Mouse (Mus musculus): ENCODE measurements around the gene Actr1b. TPM values are rescaled to one million over a fixed set of nuclear protein-coding genes. Genes with fewer than 3 reads are reported as not detected.
A peak's percentile ranks its signal among the peaks of the same experiment; 100 is the strongest.

Actr1b gene
- total RNA-seq (2018; cell fraction: chromatin; rRNA removed), result 100 to 1,000 TPM in 13 of 26 experiments, 10 to 100 TPM in 13; 50.2 to 276 (median 92.4) TPM
- total RNA-seq (2018; cell fraction: cytosol; rRNA removed), result 10 to 100 TPM; 19.3 to 65.5 (median 35.3) TPM
- total RNA-seq (2018; cell fraction: nucleus; rRNA removed), result 100 to 1,000 TPM in 11 of 26 experiments, 10 to 100 TPM in 15; 27.8 to 176 (median 73.1) TPM
- polyA plus RNA-seq (2018), result 43.0 to 46.2 TPM (median 44.1 TPM) in 3 replicates

DNA sequence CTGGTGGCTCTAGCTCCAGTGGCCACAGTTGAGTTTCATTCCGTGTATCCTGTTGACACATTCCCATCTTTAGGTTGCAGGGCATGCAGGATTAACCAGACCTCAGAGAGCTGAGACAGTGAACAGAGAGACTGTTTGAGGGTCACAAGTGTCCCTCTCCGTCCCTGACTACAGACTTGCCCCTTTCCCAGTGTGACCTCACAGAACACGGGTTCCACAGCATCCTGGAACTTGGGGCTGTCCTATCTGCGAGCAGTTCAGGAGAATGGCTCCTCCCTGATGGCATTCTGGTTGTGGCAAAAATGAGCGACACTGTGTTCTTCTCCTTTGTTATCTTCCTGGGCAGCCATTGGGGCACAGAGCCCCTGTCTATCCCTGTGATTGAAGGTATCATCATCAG is at the start of gene Actr1b:
Actr1b (minus strand) TSS at position 112 of the 400 bp plus-strand sequence.
- H3K79me2 ChIP-seq (ENCODE audit: inconsistent target), result peaks cover 2% of the 10 kb centered on the region
- 93% methylated on average over 5 of the region's 5 CpGs for WGBS (ENCODE audit: missing documents)
- no peak within 1 kb of the TSS for H3K4me3 ChIP-seq (ENCODE audit: inconsistent target)
- H3K27ac ChIP-seq, result no peak within 1 kb of the TSS
- no peaks in the 10 kb centered on the region for H3K36me3 ChIP-seq (ENCODE audit: inconsistent target)

DNA sequence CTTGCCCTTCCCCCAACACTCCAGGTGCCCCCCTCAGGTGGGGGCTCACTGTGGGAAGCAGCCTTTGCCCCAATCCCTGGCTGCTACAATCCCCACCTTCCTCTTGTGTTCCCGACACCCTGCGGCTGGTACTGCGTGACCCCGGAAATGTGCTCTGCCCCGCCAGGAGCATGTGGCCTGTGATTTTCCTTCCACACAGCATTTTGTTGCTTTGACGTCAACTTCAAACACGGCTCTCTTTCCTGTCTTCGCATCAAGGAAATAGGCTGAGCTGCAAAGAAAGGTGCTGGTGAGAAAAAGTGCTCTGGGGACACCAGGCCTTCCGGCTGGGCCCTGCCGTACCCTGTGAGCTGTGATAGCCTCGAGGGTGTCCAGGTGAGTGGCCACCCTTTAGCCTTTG is 47.3 kb upstream of the Actr1b start, which contains the start of gene Zap70:
Zap70 (plus strand) TSS at position 231 of the 400 bp plus-strand sequence.
- Histone ChIP-seq H3K79me2 (ENCODE audit: inconsistent target) (no peaks in the 10 kb centered on the region), H3K4me3 (ENCODE audit: inconsistent target) (no peak within 1 kb of the TSS), H3K27ac (no peak within 1 kb of the TSS), H3K36me3 (ENCODE audit: inconsistent target) (no peaks in the 10 kb centered on the region)
- WGBS (ENCODE audit: missing documents), result 96% methylated on average over 11 of the region's 11 CpGs

DNA sequence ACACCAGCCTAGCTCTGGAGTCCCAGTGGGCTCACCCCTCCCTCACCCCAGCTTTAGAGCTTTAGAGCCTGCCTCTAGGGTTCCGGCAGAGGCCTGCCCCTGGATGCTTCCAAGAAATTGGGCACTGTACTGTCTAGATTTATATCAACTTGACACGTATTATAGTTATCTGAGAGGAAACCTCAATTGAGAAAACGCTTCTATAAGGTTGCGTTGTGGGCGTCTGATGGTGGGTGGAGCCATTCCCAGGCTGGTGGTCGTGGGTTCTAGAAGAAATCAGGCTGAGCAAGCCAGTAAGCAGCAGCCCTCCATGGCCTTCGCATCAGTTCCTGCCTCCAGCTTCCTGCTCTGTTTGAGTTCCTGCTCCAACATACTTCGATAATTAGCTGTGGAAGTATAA is 46.8 kb upstream of the Actr1b start:
- H3K36me3 ChIP-seq (ENCODE audit: inconsistent target), result no peaks in the 10 kb centered on the region
- no peaks in the 10 kb centered on the region for H3K79me2 ChIP-seq (ENCODE audit: inconsistent target)
- H3K4me3 ChIP-seq (ENCODE audit: inconsistent target), result no peak overlapping the region
- WGBS (ENCODE audit: missing documents), result 90% methylated on average over 8 of the region's 8 CpGs
- H3K27ac ChIP-seq, result no peak overlapping the region

- Histone ChIP-seq H3K4me3 (ENCODE audit: inconsistent target) (no peak overlapping the region), H3K27ac (no peak overlapping the region), H3K36me3 (ENCODE audit: inconsistent target) (no peaks in the 10 kb centered on the region), H3K79me2 (ENCODE audit: inconsistent target) (no peaks in the 10 kb centered on the region)
- WGBS (ENCODE audit: missing documents), result 86% methylated on average over 9 of the region's 9 CpGs
These were observed 46.2 kb upstream of the Actr1b start for GRCm38 (mm10) chr1:36760401-36760800.

DNA sequence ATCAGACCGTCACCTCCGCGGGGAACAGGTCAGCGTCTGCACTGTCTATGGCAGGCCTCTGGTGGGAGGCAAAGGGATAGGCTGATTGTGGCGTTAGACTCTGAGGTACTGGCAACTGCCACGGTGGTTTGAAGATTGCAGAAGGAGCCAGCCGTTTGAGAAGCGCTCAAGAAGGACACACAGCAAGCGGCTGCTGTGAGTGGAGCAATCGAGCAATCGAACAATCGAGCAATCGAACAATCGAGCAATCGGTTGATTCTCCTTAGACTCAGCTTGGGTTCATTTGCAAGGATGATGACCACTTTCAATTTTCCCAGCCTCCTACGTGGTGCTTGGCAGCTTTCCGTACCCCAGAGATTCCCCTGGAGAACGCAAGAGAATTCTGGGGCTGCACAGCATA is 44.9 kb upstream of the Actr1b start:
- WGBS (ENCODE audit: missing documents), result 88% methylated on average over 18 of the region's 18 CpGs
- no peaks in the 10 kb centered on the region for H3K36me3 ChIP-seq (ENCODE audit: inconsistent target)

DNA sequence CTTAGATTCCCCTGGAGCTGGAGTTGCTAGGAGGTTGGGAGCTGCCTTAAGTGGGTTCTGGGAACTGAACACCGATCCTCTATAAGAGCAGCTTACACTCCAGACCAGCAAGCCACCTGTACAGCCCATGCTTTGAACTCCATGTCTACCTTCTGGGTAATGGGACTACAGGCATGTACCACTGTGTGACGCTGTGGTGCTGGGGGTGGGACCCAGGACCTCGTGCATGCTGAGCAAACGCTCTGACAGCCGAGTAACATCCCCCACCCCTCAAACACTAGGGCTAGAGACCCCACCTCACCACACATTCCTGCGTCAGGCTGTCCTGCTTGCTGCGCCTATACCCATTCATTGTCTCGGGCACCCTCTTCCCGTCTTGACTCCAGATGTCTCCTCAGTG is 44.3 kb upstream of the Actr1b start:
- Histone ChIP-seq H3K4me3 (ENCODE audit: inconsistent target) (no peak overlapping the region), H3K27ac (no peak overlapping the region), H3K36me3 (ENCODE audit: inconsistent target) (no peaks in the 10 kb centered on the region), H3K79me2 (ENCODE audit: inconsistent target) (no peaks in the 10 kb centered on the region)
- WGBS (ENCODE audit: missing documents), result 94% methylated on average over 9 of the region's 9 CpGs

More for the DNA sequence above, 44.9 kb upstream of the Actr1b start:
- H3K79me2 ChIP-seq (ENCODE audit: inconsistent target), result no peaks in the 10 kb centered on the region
- no peak overlapping the region for H3K4me3 ChIP-seq (ENCODE audit: inconsistent target)
- H3K27ac ChIP-seq, result no peak overlapping the region

DNA sequence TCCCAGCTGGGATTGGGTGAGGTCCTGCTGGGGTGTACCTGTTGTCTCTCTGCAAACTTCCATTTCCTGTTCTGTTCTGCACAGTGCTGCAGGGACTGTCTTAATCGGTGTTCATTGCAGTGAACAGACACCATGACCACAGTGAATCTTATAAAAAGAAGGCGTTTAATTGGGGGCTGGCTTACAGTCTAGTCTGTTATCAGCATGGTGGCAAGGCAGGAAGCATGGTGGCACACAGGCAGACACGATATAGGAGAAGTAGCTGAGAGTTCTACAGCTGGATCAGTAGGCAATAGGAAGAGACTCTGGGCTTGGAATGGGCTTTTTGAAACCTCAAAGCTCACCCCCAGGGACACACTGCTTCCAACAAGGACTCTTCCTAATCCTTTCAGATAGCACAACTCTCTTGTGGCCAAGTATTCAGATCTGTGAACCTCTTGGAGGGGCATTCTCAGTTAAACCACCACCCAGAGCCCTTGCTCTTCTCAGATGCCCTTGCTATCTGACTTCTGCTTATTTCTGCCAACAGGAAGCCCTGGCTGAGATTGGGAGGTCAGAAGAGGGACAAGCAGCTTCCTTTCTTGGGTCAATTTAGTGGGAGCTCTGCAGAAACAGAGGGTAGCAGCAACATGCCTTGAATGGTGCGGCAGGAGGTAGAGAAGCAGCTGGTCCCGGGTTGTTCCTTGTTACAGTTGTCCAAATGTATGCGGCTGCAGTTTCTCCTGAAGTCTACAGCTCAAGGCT is 39.9 kb upstream of the Actr1b start:
- H3K27ac ChIP-seq, result peak overlapping the region; percentile 40
- H3K4me3 ChIP-seq (ENCODE audit: inconsistent target), result no peak overlapping the region
- no peaks in the 10 kb centered on the region for H3K79me2 ChIP-seq (ENCODE audit: inconsistent target)
- 3% methylated on average over 6 of the region's 6 CpGs for WGBS (ENCODE audit: missing documents)
- no peaks in the 10 kb centered on the region for H3K36me3 ChIP-seq (ENCODE audit: inconsistent target)

DNA sequence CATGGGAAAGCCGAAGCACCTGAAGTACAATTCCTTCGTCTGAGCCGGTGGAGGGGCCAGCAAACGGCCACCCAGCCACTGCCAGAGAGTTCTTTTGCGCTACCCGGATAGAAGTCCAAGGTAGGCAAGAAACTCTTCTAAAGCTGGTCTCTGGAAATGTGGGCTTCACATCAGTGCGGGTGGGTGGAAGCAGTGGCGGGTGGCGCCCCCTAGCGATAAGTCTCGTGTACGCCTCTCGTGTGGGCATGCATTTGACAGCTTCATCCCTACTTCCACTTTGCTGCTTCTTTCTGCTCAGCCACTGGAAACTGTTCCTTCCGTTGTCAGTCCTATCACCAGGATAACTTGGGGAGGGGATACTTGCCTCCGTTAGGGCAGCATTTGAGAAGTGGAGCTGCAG is 32.2 kb upstream of the Actr1b start:
- Histone ChIP-seq H3K36me3 (ENCODE audit: inconsistent target) (no peaks in the 10 kb centered on the region), H3K4me3 (ENCODE audit: inconsistent target) (no peak overlapping the region), H3K27ac (no peak overlapping the region), H3K79me2 (ENCODE audit: inconsistent target) (no peaks in the 10 kb centered on the region)
- 70% methylated on average over 11 of the region's 15 CpGs for WGBS (ENCODE audit: missing documents)

GRCm38 (mm10) chr1:36745661-36746060 is 31.4 kb upstream of the Actr1b start:
- Histone ChIP-seq H3K36me3 (ENCODE audit: inconsistent target) (no peaks in the 10 kb centered on the region), H3K4me3 (ENCODE audit: inconsistent target) (no peak overlapping the region), H3K79me2 (ENCODE audit: inconsistent target) (no peaks in the 10 kb centered on the region), H3K27ac (no peak overlapping the region)
- 88% methylated on average over 3 of the region's 4 CpGs for WGBS (ENCODE audit: missing documents)

DNA sequence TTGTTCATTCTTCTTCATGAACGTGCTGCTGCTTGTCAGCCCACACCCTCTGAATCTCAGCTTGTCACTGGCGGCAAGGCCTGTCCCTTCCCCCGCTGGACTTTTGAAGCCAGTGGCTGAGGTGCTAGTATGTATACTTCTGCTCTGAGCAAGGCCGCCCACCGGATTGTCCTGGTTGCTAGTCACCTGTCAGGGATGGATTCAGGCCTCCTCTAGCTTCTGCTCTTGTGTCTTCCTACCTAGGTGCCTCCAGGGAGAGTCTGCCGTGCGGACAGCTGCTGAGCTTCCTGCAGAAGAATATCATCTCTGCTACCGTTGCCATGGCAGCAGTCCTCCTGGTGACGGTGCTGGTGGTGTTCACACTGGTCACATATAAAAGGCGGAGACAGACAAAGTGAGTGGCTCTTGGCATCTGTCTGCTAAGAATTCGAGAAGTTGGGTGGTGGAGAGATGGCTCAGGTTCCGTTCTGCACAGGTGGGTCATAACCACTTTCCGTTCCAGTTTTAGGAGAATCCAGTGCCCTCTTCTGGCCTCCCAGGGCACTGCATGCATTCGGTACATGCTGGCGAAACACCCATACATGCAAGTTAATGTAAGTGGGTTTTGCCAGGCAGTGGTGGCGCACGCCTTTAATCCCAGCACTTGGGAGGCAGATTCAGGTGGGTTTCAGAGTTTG is 30.2 kb upstream of the Actr1b start:
- no peaks in the 10 kb centered on the region for H3K36me3 ChIP-seq (ENCODE audit: inconsistent target)
- 28% methylated on average over 17 of the region's 17 CpGs for WGBS (ENCODE audit: missing documents)
- no peaks in the 10 kb centered on the region for H3K79me2 ChIP-seq (ENCODE audit: inconsistent target)
- no peak overlapping the region for H3K4me3 ChIP-seq (ENCODE audit: inconsistent target)
- no peak overlapping the region for H3K27ac ChIP-seq

DNA sequence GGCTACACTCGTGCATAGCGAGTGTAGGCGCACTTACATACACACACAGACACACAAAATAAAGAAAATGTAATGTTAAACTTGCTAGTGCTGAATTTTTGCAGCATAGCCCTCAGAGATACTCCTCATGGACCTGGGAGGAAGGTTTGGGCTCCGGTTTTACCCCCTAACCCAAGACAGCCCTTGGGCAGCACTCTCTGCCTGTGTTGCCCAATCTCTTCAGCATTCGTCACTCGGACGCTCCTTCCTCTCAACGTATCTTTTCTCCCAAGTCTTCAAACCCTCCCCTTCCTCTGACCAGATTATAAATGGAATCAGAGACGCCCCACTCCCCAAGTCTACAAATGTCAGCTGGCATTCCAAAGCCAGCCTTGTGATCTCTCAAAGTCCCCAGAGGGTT is 28.8 kb upstream of the Actr1b start:
- Histone ChIP-seq H3K4me3 (ENCODE audit: inconsistent target) (no peak overlapping the region), H3K27ac (no peak overlapping the region), H3K36me3 (ENCODE audit: inconsistent target) (no peaks in the 10 kb centered on the region), H3K79me2 (ENCODE audit: inconsistent target) (no peaks in the 10 kb centered on the region)
- 71% methylated on average over 9 of the region's 9 CpGs for WGBS (ENCODE audit: missing documents)

- WGBS (ENCODE audit: missing documents), result 95% methylated on average over 5 of the region's 5 CpGs
- H3K79me2 ChIP-seq (ENCODE audit: inconsistent target), result no peaks in the 10 kb centered on the region
- no peaks in the 10 kb centered on the region for H3K36me3 ChIP-seq (ENCODE audit: inconsistent target)
- no peak overlapping the region for H3K4me3 ChIP-seq (ENCODE audit: inconsistent target)
- H3K27ac ChIP-seq, result no peak overlapping the region
These were observed 25.0 kb upstream of the Actr1b start for GRCm38 (mm10) chr1:36739231-36739630.

- no peak overlapping the region for H3K4me3 ChIP-seq (ENCODE audit: inconsistent target)
- H3K36me3 ChIP-seq (ENCODE audit: inconsistent target), result no peaks in the 10 kb centered on the region
- WGBS (ENCODE audit: missing documents), result 4% methylated on average over 4 of the region's 4 CpGs
- no peaks in the 10 kb centered on the region for H3K79me2 ChIP-seq (ENCODE audit: inconsistent target)
- no peak overlapping the region for H3K27ac ChIP-seq
These were observed 23.1 kb upstream of the Actr1b start for GRCm38 (mm10) chr1:36737300-36737699.

DNA sequence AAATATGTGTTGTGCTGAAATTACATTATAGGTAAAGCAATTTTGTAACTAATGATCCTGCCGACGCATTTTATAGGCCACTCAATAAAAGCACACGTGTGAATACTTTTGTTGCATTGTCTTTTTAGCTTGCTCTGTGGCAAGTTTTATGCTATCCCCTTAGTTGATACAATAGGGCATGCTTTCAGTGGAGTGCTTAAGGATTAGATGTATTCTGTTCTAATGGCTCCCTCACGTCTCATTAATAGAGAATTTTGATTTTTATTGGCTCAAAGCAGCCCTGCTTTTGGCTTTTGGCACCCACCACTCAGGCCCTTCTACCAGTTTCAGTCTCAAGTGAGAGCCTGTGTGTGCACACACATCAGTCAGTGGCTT is 9.8 kb upstream of the Actr1b start:
- 95% methylated on average over 4 of the region's 4 CpGs for WGBS (ENCODE audit: missing documents)

More for the DNA sequence above, 9.8 kb upstream of the Actr1b start:
- Histone ChIP-seq H3K27ac (no peak overlapping the region), H3K36me3 (ENCODE audit: inconsistent target) (no peaks in the 10 kb centered on the region), H3K79me2 (ENCODE audit: inconsistent target) (no peaks in the 10 kb centered on the region), H3K4me3 (ENCODE audit: inconsistent target) (no peak overlapping the region)
